26 mouse cellular contexts compared by ENCODE assay signal in the genomic region with DNA sequence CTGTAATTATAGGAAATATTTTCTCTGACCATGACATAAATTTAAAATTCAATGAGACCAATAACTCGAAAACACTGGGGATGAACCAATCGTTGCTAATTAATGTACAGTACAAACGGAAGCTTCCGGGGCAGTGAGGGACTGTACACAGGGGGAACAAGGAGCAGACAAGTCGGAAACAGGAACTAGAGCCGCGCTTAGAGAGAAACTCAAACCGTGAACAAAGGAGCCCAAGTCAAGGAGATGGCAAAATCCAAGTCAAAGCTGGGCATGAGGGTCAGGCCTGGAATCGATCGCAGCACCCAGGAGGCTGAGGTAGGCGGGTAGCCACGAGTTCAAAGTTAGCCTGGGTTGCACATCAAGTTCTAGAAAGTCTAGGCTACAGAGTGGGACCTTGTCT.
"Had no signal": no experiment of that assay in that cellular context is flagged by ENCODE, and none has a peak within 500 bp of the region (broad histone marks: within the 10 kb centered on the region; RNA-seq: fewer than 3 reads in every experiment).

No protein-coding gene starts in this region.

- H3K27me3 ChIP-seq: embryonic facial prominence, embryonic 13.5 days; embryonic facial prominence, embryonic 15.5 days; forebrain, embryonic 15.5 days had no signal

- H3K4me2 ChIP-seq: embryonic facial prominence, embryonic 12.5 days; embryonic facial prominence, embryonic 13.5 days; embryonic facial prominence, embryonic 15.5 days; forebrain, embryonic 12.5 days; forebrain, embryonic 13.5 days; forebrain, embryonic 15.5 days had no signal

- H3K9ac ChIP-seq: embryonic facial prominence, embryonic 12.5 days; embryonic facial prominence, embryonic 13.5 days; embryonic facial prominence, embryonic 15.5 days; forebrain, embryonic 12.5 days; forebrain, embryonic 13.5 days; forebrain, embryonic 15.5 days; forebrain, postnatal 0 days had no signal

- H3K27ac ChIP-seq: embryonic facial prominence, embryonic 10.5 days; embryonic facial prominence, embryonic 12.5 days; embryonic facial prominence, embryonic 13.5 days; embryonic facial prominence, embryonic 15.5 days; forebrain, embryonic 10.5 days; forebrain, embryonic 12.5 days; forebrain, embryonic 13.5 days; forebrain, embryonic 15.5 days; gastrocnemius, adult 2 months; heart, adult 2 months had no signal

- H3K36me3 ChIP-seq: embryonic facial prominence, embryonic 10.5 days; embryonic facial prominence, embryonic 12.5 days; embryonic facial prominence, embryonic 13.5 days; embryonic facial prominence, embryonic 15.5 days; forebrain, embryonic 10.5 days; forebrain, embryonic 12.5 days; forebrain, embryonic 15.5 days had no signal

- DNase-seq: cerebellum, adult 9-10 months; cerebellum, adult 9-11 months; cerebellum, postnatal 10 days; cerebellum, postnatal 14 days; cerebellum, postnatal 25 days; cerebellum, postnatal 36 days; embryo, embryonic 11 days; forebrain, postnatal 0 days; gastrocnemius, adult 2 months; gastrocnemius, postnatal 10 days; gastrocnemius, postnatal 14 days; gastrocnemius, postnatal 25 days; gastrocnemius, postnatal 36 days; heart, adult 18-20 months; heart, adult 2 months had no signal

- H3K4me1 ChIP-seq: forebrain, embryonic 12.5 days; forebrain, embryonic 13.5 days; forebrain, embryonic 15.5 days had no signal

- ATAC-seq: forebrain, embryonic 13.5 days; forebrain, embryonic 14.5 days; forebrain, embryonic 15.5 days; forebrain, embryonic 16.5 days; forebrain, postnatal 0 days had no signal

- H3K9me3 ChIP-seq: embryonic facial prominence, embryonic 10.5 days; embryonic facial prominence, embryonic 12.5 days; embryonic facial prominence, embryonic 13.5 days; embryonic facial prominence, embryonic 15.5 days; forebrain, embryonic 10.5 days; forebrain, embryonic 12.5 days; forebrain, embryonic 13.5 days; forebrain, embryonic 15.5 days had no signal

- H3K4me3 ChIP-seq: embryonic facial prominence, embryonic 10.5 days; embryonic facial prominence, embryonic 12.5 days; embryonic facial prominence, embryonic 13.5 days; embryonic facial prominence, embryonic 15.5 days; erythroblast, embryonic 14.5 days; forebrain, embryonic 10.5 days; forebrain, embryonic 12.5 days; forebrain, embryonic 13.5 days; forebrain, embryonic 15.5 days; gastrocnemius, adult 2 months; heart, adult 2 months had no signal
